Mouse (Mus musculus) B cell, adult (primary cell): ENCODE measurements around the gene Lingo1. TPM values are rescaled to one million over a fixed set of nuclear protein-coding genes. Genes with fewer than 3 reads are reported as not detected.

Experiments
- total RNA-seq: library from RNA; stranded (reverse); gene quantifications from 4 replicates; pipeline ENCODE4 v1.2.4, GENCODE M21; 2023; ENCODE audit not compliant: inconsistent age

Gene Lingo1
- not detected in 4 replicates for total RNA-seq

DNA sequence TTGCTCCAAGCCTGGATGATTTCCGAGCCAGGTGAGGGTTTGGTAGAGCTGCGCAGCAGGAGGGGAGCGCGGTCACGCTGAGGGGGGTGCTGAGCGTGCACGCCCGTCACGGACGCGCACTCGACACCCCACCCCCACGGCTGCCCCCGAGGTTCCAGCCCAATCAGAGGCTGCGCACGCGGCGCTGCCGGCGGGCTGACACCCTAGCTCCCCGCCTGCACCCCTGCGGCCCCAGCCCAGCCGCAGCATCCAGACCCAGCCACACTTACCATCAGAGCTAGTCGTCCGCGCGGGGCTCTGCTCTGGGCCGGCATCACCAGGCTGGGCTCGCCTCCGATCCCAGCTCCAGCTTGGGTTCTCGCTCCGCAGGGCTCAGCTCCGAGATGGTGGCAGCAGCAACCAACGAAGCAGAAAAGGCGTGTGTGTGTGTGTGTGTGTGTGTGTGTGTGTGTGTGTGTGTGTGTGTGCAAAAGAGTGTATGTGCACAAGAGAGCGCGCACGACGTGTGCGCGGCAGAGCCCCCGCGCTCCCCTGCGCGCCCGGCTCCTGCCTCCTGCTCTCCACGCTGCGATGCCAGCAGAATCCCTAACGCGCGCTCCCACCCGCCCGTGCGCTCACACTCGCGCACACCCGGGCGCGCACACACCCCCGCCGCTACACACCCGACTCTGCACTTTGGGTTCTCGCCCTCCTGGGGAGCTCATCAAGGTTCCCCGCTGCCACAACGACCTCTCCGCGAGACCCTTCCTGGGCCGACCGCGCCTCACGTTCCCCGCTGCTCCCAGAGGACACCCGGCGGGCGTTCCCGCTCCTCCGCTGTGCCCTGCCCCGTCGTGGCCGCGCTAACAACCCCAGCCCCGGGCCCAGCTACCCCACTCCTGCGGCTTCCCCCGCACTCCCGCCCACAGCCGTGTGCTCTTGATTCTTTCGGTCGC is at the start of gene Lingo1:
TSS of gene Lingo1 (minus strand) at position 748 of the 935 bp plus-strand sequence.

Other genes starting within 250 kb of the Lingo1 start
- gene Odf3l1, start 68.2 kb upstream of the Lingo1 start, total RNA-seq: not detected in 4 replicates
- gene Cspg4, start 68.6 kb upstream of the Lingo1 start, total RNA-seq: not detected in 4 replicates
- gene Snx33, start 131.9 kb upstream of the Lingo1 start, total RNA-seq: 11.6 to 13.3 TPM (median 12.9 TPM) in 4 replicates
- 60.3 to 67.6 TPM (median 65.5 TPM) in 4 replicates for gene Imp3, start 141.0 kb upstream of the Lingo1 start, total RNA-seq
- gene Snupn, start 154.4 kb upstream of the Lingo1 start, total RNA-seq: 7.9 to 11.4 TPM (median 11.0 TPM) in 4 replicates
- gene Ptpn9, start 198.5 kb upstream of the Lingo1 start, total RNA-seq: 12.3 to 16.9 TPM (median 13.4 TPM) in 4 replicates